ENCODE assay signal across 8 mouse cellular contexts in genomic region chr9:122199253-122199652, GRCm38 (mm10).
DNase-seq lines count a peak whose midpoint lies in the region; ATAC-seq and TF ChIP-seq lines count a peak whose summit lies in the region.

No protein-coding gene starts in this region.

- no peak overlapping the region for H3K27ac ChIP-seq in MEL (ENCODE audit: control insufficient read depth, low read depth, low read length)
- peak overlapping the region; percentile 91 for H3K27ac ChIP-seq in heart, adult 2 months

- no peak for ATAC-seq in cerebellum, adult (ENCODE audit: insufficient number of reproducible peaks, low FRiP score, low TSS enrichment)

- intact Hi-C loops in heart, adult 2 months (cut with DNase I), result loop anchor here (1.0 to 2.0 kb wide), 2 partner anchors 78 to 181 kb away; no protein-coding TSS in a partner anchor

- no peaks in the 10 kb centered on the region for H3K79me2 ChIP-seq in MEL (ENCODE audit: control insufficient read depth, insufficient read depth, low read length, poor library complexity)
- no peaks in the 10 kb centered on the region for H3K79me2 ChIP-seq in heart, adult 2 months (replicated peaks; ENCODE audit: control insufficient read depth, insufficient read depth, low read length)

- peak; percentile 26 to 58 (median 38); a peak in 5 of 6 replicates for TF ChIP-seq CTCF in MEL (IDR thresholded peaks at IDR 0.05 in 2 of 3, conservative IDR thresholded peaks at IDR 0.05 in 1 of 3; ENCODE audit: control insufficient read depth in 1 of 3, insufficient read depth in 1 of 3, low read depth in 2 of 3, low read length in 3 of 3, poor library complexity in 1 of 3, severe bottlenecking in 1 of 3)
- TF ChIP-seq CTCF in heart, adult 2 months (IDR thresholded peaks at IDR 0.05), result peak; percentile 89

- H3K9me3 ChIP-seq in MEL (replicated peaks; ENCODE audit: insufficient read depth, low read length), result no peaks in the 10 kb centered on the region

- no peak overlapping the region for H3K9ac ChIP-seq in MEL (ENCODE audit: control insufficient read depth, low read depth, low read length, poor library complexity, severe bottlenecking)
- H3K9ac ChIP-seq in heart, adult 2 months (ENCODE audit: low read depth, low read length), result 0 out of 2 replicates have a peak overlapping the region, but pooled peaks have one; percentile 10

- TF ChIP-seq EP300 in MEL (IDR thresholded peaks at IDR 0.05; ENCODE audit: low read depth in 1 of 2, low read length in 2 of 2), result no peak
- peak; percentile 94 for TF ChIP-seq EP300 in heart, adult 2 months (IDR thresholded peaks at IDR 0.05; ENCODE audit: insufficient read depth, low read depth, low read length)

- no peak for TF ChIP-seq POLR2A in MEL (IDR thresholded peaks at IDR 0.05; ENCODE audit: control insufficient read depth in 1 of 2, insufficient read depth in 1 of 2, low read depth in 1 of 2, low read length in 2 of 2, poor library complexity in 1 of 2)
- TF ChIP-seq POLR2A in heart, adult 2 months (IDR thresholded peaks at IDR 0.05; ENCODE audit: insufficient read depth, low read depth, low read length), result peak; percentile 65

- 36% methylated on average over 6 of the region's 6 CpGs for WGBS in heart, adult 2 months

- no peaks in the 10 kb centered on the region for H3K4me1 ChIP-seq in MEL (ENCODE audit: control insufficient read depth in 1 of 2, insufficient read depth in 2 of 2, low read length in 2 of 2)
- peaks cover 20% of the 10 kb centered on the region for H3K4me1 ChIP-seq in heart, adult 2 months (ENCODE audit: control insufficient read depth, insufficient read depth, low read length)

- H3K27me3 ChIP-seq in MEL (ENCODE audit: control insufficient read depth in 1 of 2, insufficient read depth in 2 of 2, low read length in 2 of 2), result no peaks in the 10 kb centered on the region
- H3K27me3 ChIP-seq in heart, adult 2 months (ENCODE audit: control insufficient read depth, insufficient read depth, low read length), result no peaks in the 10 kb centered on the region

- no peak overlapping the region for H3K4me3 ChIP-seq in MEL (ENCODE audit: control insufficient read depth in 1 of 2, insufficient read depth in 1 of 2, low read depth in 2 of 2, low read length in 2 of 2)
- no peak overlapping the region for H3K4me3 ChIP-seq in heart, adult 2 months

- peak; percentile 50 for DNase-seq in cerebellum, adult 11 months
- peak; percentile 6 for DNase-seq in MEL (ENCODE audit: low read depth, low spot score)
- peak; percentile 55 for DNase-seq in cerebellum, adult 8-10 months
- peak; percentile 87 to 88 for DNase-seq in heart, adult 2 months
- peak; percentile 73 for DNase-seq in kidney, postnatal 10 days
- peak; percentile 73 for DNase-seq in lung, postnatal 14 days
- peak; percentile 76 for DNase-seq in thymus, postnatal 25 days

- H3K36me3 ChIP-seq in MEL (ENCODE audit: control insufficient read depth in 1 of 2, insufficient read depth in 2 of 2, low read length in 2 of 2), result no peaks in the 10 kb centered on the region
- H3K36me3 ChIP-seq in heart, adult 2 months (ENCODE audit: control insufficient read depth, insufficient read depth, low read length), result no peaks in the 10 kb centered on the region; the same call in 1 of the 2 replicates

- peak; percentile 32 for TF ChIP-seq RAD21 in MEL (IDR thresholded peaks at IDR 0.05; ENCODE audit: low read depth, low read length)

TF ChIP-seq in MEL, 35 proteins besides CTCF, POLR2A, EP300 and RAD21:
- TF ChIP-seq TAL1 (IDR thresholded peaks at IDR 0.05; ENCODE audit: low read length) (no peak), SMC3 (IDR thresholded peaks at IDR 0.05; ENCODE audit: low read depth, low read length) (peak; percentile 22; the same call in 1 of the 2 replicates)

Comparison
In these comparisons a context has a peak if more than half of its experiments do, and no peak if none do; other contexts are left out.
1. DNase-seq: peak in every context shown above with its lines; median percentile 88 in heart, adult 2 months; 76 in thymus, postnatal 25 days; 73 in kidney, postnatal 10 days; 73 in lung, postnatal 14 days; 55 in cerebellum, adult 8-10 months; 50 in cerebellum, adult 11 months; 6 in MEL.